Comparison of ENCODE assay signal across 20 mouse cellular contexts in genomic region chr11:62824211-62824610, GRCm38 (mm10). TPM values are rescaled to one million over a fixed set of nuclear protein-coding genes. Genes with fewer than 3 reads are reported as not detected.
A peak's percentile ranks its signal among the peaks of the same experiment; 100 is the strongest.
DNase-seq lines count a peak whose midpoint lies in the region; ATAC-seq and TF ChIP-seq lines count a peak whose summit lies in the region.
"Had no signal": no experiment of that assay in that cellular context is flagged by ENCODE, and none has a peak within 500 bp of the region (broad histone marks: within the 10 kb centered on the region; RNA-seq: fewer than 3 reads in every experiment).

No protein-coding gene starts in this region.

- H3K27ac ChIP-seq in limb, embryonic 14.5 days (replicated peaks; ENCODE audit: low read depth, low read length), result 0 out of 2 replicates have a peak overlapping the region, but pooled peaks have one; percentile 19
- no peak overlapping the region for H3K27ac ChIP-seq in kidney, embryonic 14.5 days (ENCODE audit: low read depth, low read length)
- H3K27ac ChIP-seq: embryonic facial prominence, embryonic 12.5 days; forebrain, embryonic 10.5 days; heart, embryonic 15.5 days; hindbrain, embryonic 13.5 days; kidney, embryonic 15.5 days; layer of hippocampus, adult 2 months; left cerebral cortex, adult 2 months; neural tube, embryonic 13.5 days had no signal

- no peaks in the 10 kb centered on the region; the same call in 1 of the 2 replicates for H3K36me3 ChIP-seq in limb, embryonic 14.5 days (ENCODE audit: control insufficient read depth, insufficient read depth, low read length)
- peaks cover 15% of the 10 kb centered on the region for H3K36me3 ChIP-seq in myocyte (ENCODE audit: control insufficient read depth, insufficient read depth)
- no peaks in the 10 kb centered on the region for H3K36me3 ChIP-seq in kidney, embryonic 14.5 days (ENCODE audit: control insufficient read depth, insufficient read depth, low read length)
- H3K36me3 ChIP-seq: embryonic facial prominence, embryonic 12.5 days; forebrain, embryonic 10.5 days; heart, embryonic 15.5 days; hindbrain, embryonic 13.5 days; neural tube, embryonic 13.5 days had no signal

- H3K27me3 ChIP-seq in limb, embryonic 14.5 days (ENCODE audit: control insufficient read depth, insufficient read depth, low read length), result no peaks in the 10 kb centered on the region
- H3K27me3 ChIP-seq in myocyte (ENCODE audit: control insufficient read depth, insufficient read depth, insufficient read length), result no peaks in the 10 kb centered on the region
- no peaks in the 10 kb centered on the region for H3K27me3 ChIP-seq in kidney, embryonic 14.5 days (ENCODE audit: control insufficient read depth, insufficient read depth, low read length)
- H3K27me3 ChIP-seq: embryonic facial prominence, embryonic 12.5 days; heart, embryonic 15.5 days; hindbrain, embryonic 13.5 days; kidney, embryonic 15.5 days; neural tube, embryonic 13.5 days had no signal

- intact Hi-C loops in heart, postnatal 25 days (cut with DNase I), result no loop called here
- intact Hi-C loops in left cerebral cortex, postnatal 25 days (cut with DNase I), result no loop called here

- no peak overlapping the region for H3ac ChIP-seq in myocyte (ENCODE audit: control insufficient read depth, insufficient read length)

- no peaks in the 10 kb centered on the region for H3K9me3 ChIP-seq in limb, embryonic 14.5 days (ENCODE audit: control insufficient read depth, low read length)
- H3K9me3 ChIP-seq in kidney, embryonic 14.5 days (ENCODE audit: control insufficient read depth, low read length), result no peaks in the 10 kb centered on the region
- H3K9me3 ChIP-seq: embryonic facial prominence, embryonic 12.5 days; forebrain, embryonic 10.5 days; heart, embryonic 15.5 days; hindbrain, embryonic 13.5 days; kidney, embryonic 15.5 days; neural tube, embryonic 13.5 days had no signal

- peak overlapping the region; percentile 17; the same call in 1 of the 2 replicates for H3K4me2 ChIP-seq in limb, embryonic 14.5 days (replicated peaks; ENCODE audit: low read depth, low read length, severe bottlenecking)
- peak overlapping the region; percentile 41 for H3K4me2 ChIP-seq in myocyte (ENCODE audit: low read depth)
- H3K4me2 ChIP-seq in kidney, embryonic 14.5 days (replicated peaks; ENCODE audit: low read depth, low read length), result no peak overlapping the region
- H3K4me2 ChIP-seq: embryonic facial prominence, embryonic 12.5 days; heart, embryonic 15.5 days; hindbrain, embryonic 13.5 days; kidney, embryonic 15.5 days; liver, embryonic 11.5 days; neural tube, embryonic 13.5 days had no signal

- no peak overlapping the region for H3K9ac ChIP-seq in limb, embryonic 14.5 days (ENCODE audit: low read depth, low read length, severe bottlenecking)
- H3K9ac ChIP-seq in kidney, embryonic 14.5 days (ENCODE audit: low read depth, low read length), result no peak overlapping the region
- H3K9ac ChIP-seq: embryonic facial prominence, embryonic 12.5 days; heart, embryonic 15.5 days; hindbrain, embryonic 13.5 days; kidney, embryonic 15.5 days; neural tube, embryonic 13.5 days had no signal

- no peak for TF ChIP-seq CTCF in lung, adult 2 months (IDR thresholded peaks at IDR 0.05; ENCODE audit: insufficient read depth, low read length)

- peak overlapping the region; percentile 31 for H3K4me3 ChIP-seq in lung, adult 2 months (replicated peaks; ENCODE audit: extremely low read depth, low read depth, low read length)
- H3K4me3 ChIP-seq in limb, embryonic 14.5 days (replicated peaks; ENCODE audit: low read length), result no peak overlapping the region
- H3K4me3 ChIP-seq in myocyte, result no peak overlapping the region
- H3K4me3 ChIP-seq in kidney, embryonic 14.5 days (ENCODE audit: low read length), result no peak overlapping the region
- H3K4me3 ChIP-seq: embryonic facial prominence, embryonic 12.5 days; forebrain, embryonic 10.5 days; heart, embryonic 15.5 days; hindbrain, embryonic 13.5 days; kidney, embryonic 15.5 days; layer of hippocampus, adult 2 months; left cerebral cortex, adult 2 months; neural tube, embryonic 13.5 days had no signal

- no peak for DNase-seq in lung, adult 2 months
- no peak for DNase-seq in lung, adult 18-20 months
- DNase-seq in ZHBTc4 (ENCODE audit: low read depth, low spot score), result peak; percentile 30
- no peak for DNase-seq in limb, embryonic 14.5 days (ENCODE audit: low spot score)
- DNase-seq in heart, postnatal 25 days (ENCODE audit: low spot score), result no peak
- no peak for DNase-seq in left cerebral cortex, postnatal 25 days (ENCODE audit: low spot score in 2 of 2)
- DNase-seq: right cerebral cortex, postnatal 4 days; thymus, adult 2 months had no signal

- H3K4me1 ChIP-seq in lung, adult 2 months (ENCODE audit: control insufficient read depth, insufficient read depth, low read length), result peaks cover 23% of the 10 kb centered on the region
- peaks cover 32% of the 10 kb centered on the region for H3K4me1 ChIP-seq in limb, embryonic 14.5 days (ENCODE audit: control insufficient read depth, insufficient read depth, low read length)
- peaks cover 18% of the 10 kb centered on the region for H3K4me1 ChIP-seq in kidney, embryonic 14.5 days (ENCODE audit: control insufficient read depth, insufficient read depth, low read length)

- TF ChIP-seq POLR2A in lung, adult 2 months (IDR thresholded peaks at IDR 0.05; ENCODE audit: borderline replicate concordance, extremely low read depth, low read depth, low read length), result no peak
- TF ChIP-seq POLR2A in limb, embryonic 14.5 days (IDR thresholded peaks at IDR 0.05; ENCODE audit: borderline replicate concordance, extremely low read depth, insufficient read depth, insufficient read length), result no peak
- no peak for TF ChIP-seq POLR2A in myocyte (IDR thresholded peaks at IDR 0.05; ENCODE audit: insufficient read length, low read depth)

- 37% methylated on average over 7 of the region's 7 CpGs for WGBS in lung, adult 2 months
- 52% methylated on average over 7 of the region's 7 CpGs for WGBS in limb, embryonic 14.5 days
- WGBS in kidney, embryonic 14.5 days, result 47% methylated on average over 7 of the region's 7 CpGs

- peaks cover 78% of the 10 kb centered on the region for H3K79me2 ChIP-seq in myocyte (ENCODE audit: control insufficient read depth, insufficient read depth)

- ATAC-seq in limb, embryonic 14.5 days (ENCODE audit: low FRiP score, low read depth), result no peak
- no peak for ATAC-seq in kidney, embryonic 14.5 days (ENCODE audit: low FRiP score, low TSS enrichment)
- ATAC-seq: midbrain, embryonic 16.5 days had no signal

TF ChIP-seq in myocyte, 11 proteins besides CTCF, POLR2A, EP300 and RAD21:
- TF ChIP-seq MAX (IDR thresholded peaks at IDR 0.05; ENCODE audit: low read depth) (no peak), POLR2AphosphoS2 (IDR thresholded peaks at IDR 0.05; ENCODE audit: insufficient read length, low read depth) (no peak), SRF (IDR thresholded peaks at IDR 0.05; ENCODE audit: control insufficient read depth, insufficient read length, low read depth) (no peak), MYOG (IDR thresholded peaks at IDR 0.05; ENCODE audit: control insufficient read depth in 1 of 3, insufficient read depth in 1 of 3, insufficient read length in 2 of 3, low read depth in 2 of 3) (no peak), USF1 (IDR thresholded peaks at IDR 0.05; ENCODE audit: low read depth) (no peak), REST (IDR thresholded peaks at IDR 0.05; ENCODE audit: insufficient read depth, insufficient read length) (no peak), TCF12 (IDR thresholded peaks at IDR 0.05; ENCODE audit: insufficient read depth, poor library complexity, severe bottlenecking) (no peak), TCF3 (IDR thresholded peaks at IDR 0.05; ENCODE audit: insufficient read length, low read depth) (no peak), CEBPB (IDR thresholded peaks at IDR 0.05; ENCODE audit: insufficient read depth, poor library complexity, severe bottlenecking) (no peak)

RNA-seq across cellular contexts. Expression of gene Trim16, which starts 4.2 kb away (rescaled TPM):
- polyA plus RNA-seq in lung, adult 2 months (2012; rRNA removed), result 23.7 and 24.5 TPM in 2 replicates
- 14.3 and 16.2 TPM in 2 replicates for polyA plus RNA-seq in limb, embryonic 14.5 days (2012; rRNA removed)
- polyA plus RNA-seq in limb, embryonic 14.5 days (2014; fragmentation: Nextera tagmentation; extraction: Ambion mirVana), result 19.8 and 22.8 TPM in 2 replicates
- polyA plus RNA-seq in myocyte (2012; fragmentation: generic; extraction: Trizol), result 16.9 TPM
- total RNA-seq in heart, postnatal 25 days (2021), result 1 to 10 TPM; 5.4 to 6.5 TPM
- total RNA-seq in left cerebral cortex, postnatal 25 days (2021), result 1 to 10 TPM; 2.0 to 3.2 TPM
- 10.5 and 18.6 TPM in 2 replicates for polyA plus RNA-seq in kidney, embryonic 14.5 days (2014; fragmentation: Nextera tagmentation; extraction: Ambion mirVana)

RNA-seq across cellular contexts. Expression of gene Fbxw10, which starts 22.7 kb away (rescaled TPM):
- polyA plus RNA-seq in lung, adult 2 months (2012; rRNA removed), result 0.38 and 0.84 TPM in 2 replicates
- polyA plus RNA-seq in limb, embryonic 14.5 days (2012; rRNA removed), result 0.63 and 0.67 TPM in 2 replicates
- 0.56 and 0.72 TPM in 2 replicates for polyA plus RNA-seq in limb, embryonic 14.5 days (2014; fragmentation: Nextera tagmentation; extraction: Ambion mirVana)
- not detected for polyA plus RNA-seq in myocyte (2012; fragmentation: generic; extraction: Trizol)
- under 1 TPM; 0.17 to 0.26 TPM for total RNA-seq in heart, postnatal 25 days (2021)
- total RNA-seq in left cerebral cortex, postnatal 25 days (2021), result under 1 TPM; 0.39 to 0.57 TPM
- 0.53 and 0.73 TPM in 2 replicates for polyA plus RNA-seq in kidney, embryonic 14.5 days (2014; fragmentation: Nextera tagmentation; extraction: Ambion mirVana)

RNA-seq across cellular contexts. Expression of gene Zfp286, which starts 34.9 kb away (rescaled TPM):
- polyA plus RNA-seq in lung, adult 2 months (2012; rRNA removed), result 0.54 and 1.1 TPM in 2 replicates
- 14.0 and 17.0 TPM in 2 replicates for polyA plus RNA-seq in limb, embryonic 14.5 days (2012; rRNA removed)
- 22.2 and 31.9 TPM in 2 replicates for polyA plus RNA-seq in limb, embryonic 14.5 days (2014; fragmentation: Nextera tagmentation; extraction: Ambion mirVana)
- not detected for polyA plus RNA-seq in myocyte (2012; fragmentation: generic; extraction: Trizol)
- 1 to 10 TPM; 1.6 to 2.3 TPM for total RNA-seq in heart, postnatal 25 days (2021)
- 10 to 100 TPM; 21.1 to 22.5 TPM for total RNA-seq in left cerebral cortex, postnatal 25 days (2021)
- polyA plus RNA-seq in kidney, embryonic 14.5 days (2014; fragmentation: Nextera tagmentation; extraction: Ambion mirVana), result 19.6 and 19.7 TPM in 2 replicates

RNA-seq across cellular contexts. Expression of gene Tvp23b, which starts 55.0 kb away (rescaled TPM):
- 12.9 and 21.4 TPM in 2 replicates for polyA plus RNA-seq in lung, adult 2 months (2012; rRNA removed)
- polyA plus RNA-seq in limb, embryonic 14.5 days (2012; rRNA removed), result 38.2 and 40.1 TPM in 2 replicates
- 60.4 and 65.6 TPM in 2 replicates for polyA plus RNA-seq in limb, embryonic 14.5 days (2014; fragmentation: Nextera tagmentation; extraction: Ambion mirVana)
- 18.2 TPM for polyA plus RNA-seq in myocyte (2012; fragmentation: generic; extraction: Trizol)
- total RNA-seq in heart, postnatal 25 days (2021), result 10 to 100 TPM; 20.4 to 23.6 TPM
- 10 to 100 TPM; 28.3 to 31.0 TPM for total RNA-seq in left cerebral cortex, postnatal 25 days (2021)
- 62.1 and 62.9 TPM in 2 replicates for polyA plus RNA-seq in kidney, embryonic 14.5 days (2014; fragmentation: Nextera tagmentation; extraction: Ambion mirVana)
